24 mouse cellular contexts compared by ENCODE assay signal in genomic region chr4:97782069-97782468, GRCm38 (mm10). TPM values are rescaled to one million over a fixed set of nuclear protein-coding genes. Genes with fewer than 3 reads are reported as not detected.
DNase-seq lines count a peak whose midpoint lies in the region; ATAC-seq and TF ChIP-seq lines count a peak whose summit lies in the region.
"Had no signal": no experiment of that assay in that cellular context is flagged by ENCODE, and none has a peak within 500 bp of the region (broad histone marks: within the 10 kb centered on the region; RNA-seq: fewer than 3 reads in every experiment).

No protein-coding gene starts in this region.

- H3K27me3 ChIP-seq in forebrain, embryonic 13.5 days = no peaks in the 10 kb centered on the region
- no peaks in the 10 kb centered on the region; the same call in 1 of the 2 replicates for H3K27me3 ChIP-seq in forebrain, embryonic 12.5 days
- peaks cover 8% of the 10 kb centered on the region; the same call in 1 of the 2 replicates for H3K27me3 ChIP-seq in hindbrain, embryonic 14.5 days (ENCODE audit: control insufficient read depth, insufficient read depth, low read length)
- 0 out of 2 replicates have a peak, but pooled peaks cover 4% of the 10 kb centered on the region for H3K27me3 ChIP-seq in hindbrain, embryonic 12.5 days
- H3K27me3 ChIP-seq in MEL (ENCODE audit: control insufficient read depth in 1 of 2, insufficient read depth in 2 of 2, low read length in 2 of 2) = no peaks in the 10 kb centered on the region
- H3K27me3 ChIP-seq in forebrain, postnatal 0 days (ENCODE audit: insufficient read depth, low read length) = no peaks in the 10 kb centered on the region
- H3K27me3 ChIP-seq: embryonic facial prominence, embryonic 13.5 days; limb, embryonic 12.5 days; neural tube, embryonic 12.5 days had no signal

- peaks cover 47% of the 10 kb centered on the region for H3K4me1 ChIP-seq in forebrain, embryonic 13.5 days
- peaks cover 8% of the 10 kb centered on the region for H3K4me1 ChIP-seq in forebrain, embryonic 12.5 days
- peaks cover 9% of the 10 kb centered on the region; the same call in 1 of the 2 replicates for H3K4me1 ChIP-seq in hindbrain, embryonic 14.5 days (replicated peaks; ENCODE audit: control insufficient read depth, insufficient read depth, low read length)
- H3K4me1 ChIP-seq in hindbrain, embryonic 12.5 days = peaks cover 6% of the 10 kb centered on the region
- H3K4me1 ChIP-seq in MEL (ENCODE audit: control insufficient read depth in 1 of 2, insufficient read depth in 2 of 2, low read length in 2 of 2) = peaks cover 11% of the 10 kb centered on the region in 2 experiments; a peak in 3 of 4 replicates
- no peaks in the 10 kb centered on the region for H3K4me1 ChIP-seq in forebrain, postnatal 0 days (ENCODE audit: insufficient read depth)
- H3K4me1 ChIP-seq: neural tube, embryonic 12.5 days had no signal

- WGBS in forebrain, embryonic 13.5 days = 70% methylated on average over 3 of the region's 3 CpGs
- WGBS in forebrain, embryonic 12.5 days = 84% methylated on average over 3 of the region's 3 CpGs
- WGBS in hindbrain, embryonic 14.5 days = 82% methylated on average over 3 of the region's 3 CpGs
- 83% methylated on average over 3 of the region's 3 CpGs for WGBS in hindbrain, embryonic 12.5 days
- WGBS in forebrain, postnatal 0 days = 64% methylated on average over 3 of the region's 3 CpGs

- TF ChIP-seq CTCF in MEL (IDR thresholded peaks at IDR 0.05 in 2 of 3, conservative IDR thresholded peaks at IDR 0.05 in 1 of 3; ENCODE audit: control insufficient read depth in 1 of 3, insufficient read depth in 1 of 3, low read depth in 2 of 3, low read length in 3 of 3, poor library complexity in 1 of 3, severe bottlenecking in 1 of 3) = no peak
- no peak for TF ChIP-seq CTCF in forebrain, postnatal 0 days (IDR thresholded peaks at IDR 0.05; ENCODE audit: low read depth)

- H3K4me2 ChIP-seq in forebrain, embryonic 13.5 days = peak overlapping the region; percentile 35
- H3K4me2 ChIP-seq in forebrain, embryonic 12.5 days = no peak overlapping the region
- peak overlapping the region; percentile 36 for H3K4me2 ChIP-seq in hindbrain, embryonic 14.5 days (replicated peaks)
- no peak overlapping the region for H3K4me2 ChIP-seq in hindbrain, embryonic 12.5 days (replicated peaks)
- H3K4me2 ChIP-seq in forebrain, postnatal 0 days (ENCODE audit: low read depth) = peak overlapping the region; percentile 33
- H3K4me2 ChIP-seq: embryonic facial prominence, embryonic 13.5 days; kidney, embryonic 15.5 days; limb, embryonic 12.5 days; neural tube, embryonic 12.5 days had no signal

- TF ChIP-seq EP300 in MEL (IDR thresholded peaks at IDR 0.05; ENCODE audit: low read depth in 1 of 2, low read length in 2 of 2) = peak in 1 of 2 experiments; percentile 36; a peak in 1 of 4 replicates

- peak overlapping the region; percentile 50; the same call in 1 of the 2 replicates for H3K9ac ChIP-seq in forebrain, embryonic 13.5 days
- H3K9ac ChIP-seq in forebrain, embryonic 12.5 days = no peak overlapping the region
- H3K9ac ChIP-seq in hindbrain, embryonic 14.5 days = peak overlapping the region; percentile 31; the same call in 1 of the 2 replicates
- H3K9ac ChIP-seq in hindbrain, embryonic 12.5 days = no peak overlapping the region
- H3K9ac ChIP-seq in MEL (ENCODE audit: control insufficient read depth, low read depth, low read length, poor library complexity, severe bottlenecking) = peak overlapping the region; percentile 92
- H3K9ac ChIP-seq in forebrain, postnatal 0 days = 0 out of 2 replicates have a peak overlapping the region, but pooled peaks have one; percentile 10
- H3K9ac ChIP-seq: embryonic facial prominence, embryonic 13.5 days; kidney, embryonic 15.5 days; limb, embryonic 12.5 days; liver, embryonic 14.5 days; neural tube, embryonic 12.5 days had no signal

- DNase-seq in hindbrain, embryonic 14.5 days (ENCODE audit: low spot score) = no peak
- peak; percentile 64 for DNase-seq in MEL (ENCODE audit: low read depth, low spot score)
- peak; percentile 17 for DNase-seq in forebrain, postnatal 0 days
- DNase-seq in thymus, postnatal 25 days = no peak
- DNase-seq in lung, postnatal 36 days = no peak
- DNase-seq: adrenal gland, postnatal 25 days; kidney, postnatal 4 days; right cerebral cortex, postnatal 4 days had no signal

- TF ChIP-seq POLR2A in MEL (IDR thresholded peaks at IDR 0.05; ENCODE audit: control insufficient read depth in 1 of 2, insufficient read depth in 1 of 2, low read depth in 1 of 2, low read length in 2 of 2, poor library complexity in 1 of 2) = no peak

- ATAC-seq in forebrain, embryonic 13.5 days = no peak
- no peak for ATAC-seq in forebrain, embryonic 12.5 days (ENCODE audit: low FRiP score)
- ATAC-seq in hindbrain, embryonic 14.5 days (ENCODE audit: low FRiP score) = no peak
- ATAC-seq in hindbrain, embryonic 12.5 days (ENCODE audit: low FRiP score) = no peak
- no peak for ATAC-seq in forebrain, postnatal 0 days
- ATAC-seq: intestine, postnatal 0 days had no signal

- peaks cover 81% of the 10 kb centered on the region for H3K79me2 ChIP-seq in MEL (ENCODE audit: control insufficient read depth, insufficient read depth, low read length, poor library complexity)

- no peaks in the 10 kb centered on the region for H3K9me3 ChIP-seq in forebrain, embryonic 13.5 days (replicated peaks)
- no peaks in the 10 kb centered on the region for H3K9me3 ChIP-seq in forebrain, embryonic 12.5 days
- H3K9me3 ChIP-seq in hindbrain, embryonic 14.5 days (ENCODE audit: control insufficient read depth, low read length) = no peaks in the 10 kb centered on the region
- no peaks in the 10 kb centered on the region for H3K9me3 ChIP-seq in hindbrain, embryonic 12.5 days (replicated peaks)
- H3K9me3 ChIP-seq in MEL (replicated peaks; ENCODE audit: insufficient read depth, low read length) = no peaks in the 10 kb centered on the region
- H3K9me3 ChIP-seq in forebrain, postnatal 0 days (ENCODE audit: low read length) = no peaks in the 10 kb centered on the region
- H3K9me3 ChIP-seq: embryonic facial prominence, embryonic 13.5 days; kidney, embryonic 15.5 days; limb, embryonic 12.5 days; neural tube, embryonic 12.5 days had no signal

- H3K36me3 ChIP-seq in forebrain, embryonic 13.5 days (ENCODE audit: poor library complexity, severe bottlenecking) = peaks cover 28% of the 10 kb centered on the region
- peaks cover 29% of the 10 kb centered on the region for H3K36me3 ChIP-seq in forebrain, embryonic 12.5 days (replicated peaks)
- peaks cover 11% of the 10 kb centered on the region for H3K36me3 ChIP-seq in hindbrain, embryonic 14.5 days (replicated peaks; ENCODE audit: control insufficient read depth, insufficient read depth)
- peaks cover 12% of the 10 kb centered on the region for H3K36me3 ChIP-seq in hindbrain, embryonic 12.5 days
- peaks cover 35 to 41% of the 10 kb centered on the region in 2 experiments for H3K36me3 ChIP-seq in MEL (ENCODE audit: control insufficient read depth in 1 of 2, insufficient read depth in 2 of 2, low read length in 2 of 2)
- no peaks in the 10 kb centered on the region for H3K36me3 ChIP-seq in forebrain, postnatal 0 days (ENCODE audit: insufficient read depth)

- peak overlapping the region; percentile 10; the same call in 1 of the 2 replicates for H3K4me3 ChIP-seq in forebrain, embryonic 13.5 days
- no peak overlapping the region for H3K4me3 ChIP-seq in forebrain, embryonic 12.5 days (replicated peaks)
- H3K4me3 ChIP-seq in hindbrain, embryonic 14.5 days (replicated peaks; ENCODE audit: low read length) = peak overlapping the region; percentile 7; the same call in 1 of the 2 replicates
- H3K4me3 ChIP-seq in hindbrain, embryonic 12.5 days = no peak overlapping the region
- H3K4me3 ChIP-seq in MEL (ENCODE audit: control insufficient read depth in 1 of 2, insufficient read depth in 1 of 2, low read depth in 2 of 2, low read length in 2 of 2) = peak overlapping the region; percentile 26 to 94; a peak in 3 of 4 replicates
- H3K4me3 ChIP-seq in forebrain, postnatal 0 days (ENCODE audit: low read depth, low read length) = no peak overlapping the region
- H3K4me3 ChIP-seq: embryonic facial prominence, embryonic 13.5 days; kidney, embryonic 15.5 days; limb, embryonic 12.5 days; neural tube, embryonic 12.5 days had no signal

- TF ChIP-seq RAD21 in MEL (IDR thresholded peaks at IDR 0.05; ENCODE audit: low read depth, low read length) = no peak

- H3K27ac ChIP-seq in forebrain, embryonic 13.5 days = no peak overlapping the region; the same call in 1 of the 2 replicates
- H3K27ac ChIP-seq in forebrain, embryonic 12.5 days = no peak overlapping the region
- no peak overlapping the region for H3K27ac ChIP-seq in hindbrain, embryonic 14.5 days
- no peak overlapping the region for H3K27ac ChIP-seq in hindbrain, embryonic 12.5 days
- H3K27ac ChIP-seq in MEL (ENCODE audit: control insufficient read depth, low read depth, low read length) = peak overlapping the region; percentile 35; the same call in 1 of the 2 replicates
- peak overlapping the region; percentile 0; the same call in 1 of the 2 replicates for H3K27ac ChIP-seq in forebrain, postnatal 0 days (ENCODE audit: low read depth, low read length)
- H3K27ac ChIP-seq: embryonic facial prominence, embryonic 13.5 days; kidney, embryonic 15.5 days; limb, embryonic 12.5 days; liver, embryonic 14.5 days; neural tube, embryonic 12.5 days; stomach, postnatal 0 days had no signal

RNA-seq across cellular contexts. Expression of gene E130114P18Rik, which starts 4.2 kb away (rescaled TPM):
- 64.7 and 71.1 TPM in 2 replicates for polyA plus RNA-seq in forebrain, embryonic 13.5 days (2015; fragmentation: Nextera tagmentation; extraction: Ambion mirVana)
- polyA plus RNA-seq in forebrain, embryonic 12.5 days (2016; fragmentation: Nextera tagmentation; extraction: Ambion mirVana) = 50.8 and 52.3 TPM in 2 replicates
- polyA plus RNA-seq in hindbrain, embryonic 14.5 days (2014; fragmentation: Nextera tagmentation; extraction: Ambion mirVana) = 26.3 and 28.0 TPM in 2 replicates
- 28.0 and 28.2 TPM in 2 replicates for polyA plus RNA-seq in hindbrain, embryonic 12.5 days (2016; fragmentation: Nextera tagmentation; extraction: Ambion mirVana)
- not detected in 2 replicates for total RNA-seq in MEL (2012; rRNA removed)
- not detected for polyA plus RNA-seq in MEL (2012; ENCODE audit: insufficient read depth in 1 of 2, insufficient read length in 2 of 2, low read depth in 1 of 2, low replicate concordance in 2 of 2, missing spikeins in 1 of 2)
- 12.9 and 15.2 TPM in 2 replicates for total RNA-seq in forebrain, postnatal 0 days (2014; rRNA removed)
- 19.3 and 20.7 TPM in 2 replicates for polyA plus RNA-seq in forebrain, postnatal 0 days (2015; fragmentation: Nextera tagmentation; extraction: Ambion mirVana)
- total RNA-seq: common myeloid progenitor, adult 5-6 weeks; gastrocnemius, adult 8-10 months; heart, adult 18-20 months; hematopoietic stem cell, adult 5-6 weeks; megakaryocyte, adult 5-6 weeks had no signal
- polyA plus RNA-seq: G1E; liver, embryonic 14.5 days had no signal

RNA-seq across cellular contexts. Expression of gene Nfia, which starts 9.5 kb away (rescaled TPM):
- polyA plus RNA-seq in forebrain, embryonic 13.5 days (2015; fragmentation: Nextera tagmentation; extraction: Ambion mirVana) = 93.7 and 121 TPM in 2 replicates
- 62.1 and 67.2 TPM in 2 replicates for polyA plus RNA-seq in forebrain, embryonic 12.5 days (2016; fragmentation: Nextera tagmentation; extraction: Ambion mirVana)
- polyA plus RNA-seq in hindbrain, embryonic 14.5 days (2014; fragmentation: Nextera tagmentation; extraction: Ambion mirVana) = 47.8 and 49.2 TPM in 2 replicates
- polyA plus RNA-seq in hindbrain, embryonic 12.5 days (2016; fragmentation: Nextera tagmentation; extraction: Ambion mirVana) = 58.4 and 62.7 TPM in 2 replicates
- total RNA-seq in MEL (2012; rRNA removed) = 10.2 and 16.4 TPM in 2 replicates
- 10 to 100 TPM; 13.4 to 20.5 TPM for polyA plus RNA-seq in MEL (2012; ENCODE audit: insufficient read depth in 1 of 2, insufficient read length in 2 of 2, low read depth in 1 of 2, low replicate concordance in 2 of 2, missing spikeins in 1 of 2)
- total RNA-seq in forebrain, postnatal 0 days (2014; rRNA removed) = 44.1 and 51.2 TPM in 2 replicates
- polyA plus RNA-seq in forebrain, postnatal 0 days (2015; fragmentation: Nextera tagmentation; extraction: Ambion mirVana) = 38.2 and 57.5 TPM in 2 replicates

Comparison
In these comparisons a context has a peak if more than half of its experiments do, and no peak if none do; other contexts are left out.
1. H3K27ac ChIP-seq: peak in MEL (single experiment) and forebrain, postnatal 0 days (single experiment); none in forebrain, embryonic 13.5 days (single experiment), forebrain, embryonic 12.5 days (single experiment), hindbrain, embryonic 14.5 days (single experiment) and hindbrain, embryonic 12.5 days (single experiment).
2. H3K4me2 ChIP-seq: peak in forebrain, embryonic 13.5 days (single experiment), hindbrain, embryonic 14.5 days (single experiment) and forebrain, postnatal 0 days (single experiment); none in forebrain, embryonic 12.5 days (single experiment) and hindbrain, embryonic 12.5 days (single experiment).
3. H3K4me3 ChIP-seq: peak in forebrain, embryonic 13.5 days (single experiment), hindbrain, embryonic 14.5 days (single experiment) and MEL (2 of 2); none in forebrain, embryonic 12.5 days (single experiment), hindbrain, embryonic 12.5 days (single experiment) and forebrain, postnatal 0 days (single experiment).
4. H3K9ac ChIP-seq: peak in forebrain, embryonic 13.5 days (single experiment), hindbrain, embryonic 14.5 days (single experiment), MEL (single experiment) and forebrain, postnatal 0 days (single experiment); none in forebrain, embryonic 12.5 days (single experiment) and hindbrain, embryonic 12.5 days (single experiment).
5. DNase-seq: peak in MEL (single experiment) and forebrain, postnatal 0 days (single experiment); none in hindbrain, embryonic 14.5 days (single experiment), thymus, postnatal 25 days (single experiment) and lung, postnatal 36 days (single experiment).
6. RNA of gene E130114P18Rik, which starts 4.2 kb away (polyA plus RNA-seq): 64.7 to 71.1 TPM in forebrain, embryonic 13.5 days, 50.8 to 52.3 TPM in forebrain, embryonic 12.5 days, 28.0 to 28.2 TPM in hindbrain, embryonic 12.5 days, 26.3 to 28.0 TPM in hindbrain, embryonic 14.5 days and 19.3 to 20.7 TPM in forebrain, postnatal 0 days; not detected in MEL; every median in the first group is over 10 times any median in the second.